Mouse (Mus musculus): ENCODE data around the gene Utp4. TPM values are rescaled to one million over a fixed set of nuclear protein-coding genes. Genes with fewer than 3 reads are reported as not detected.
A peak's percentile ranks its signal among the peaks of the same experiment; 100 is the strongest.
"Not testable (repeated sequence)": the region's sequence is repeated elsewhere in the genome, so short reads cannot be mapped to it uniquely, and the experiment has no call there.

The Utp4 gene
- total RNA-seq, 2 experiments from 2014 or later: 8.9 to 13.0 TPM

GRCm38 (mm10) chr8:106892806-106893451 lies 507 bp upstream of the Utp4 start:
- peak; percentile 27 for ATAC-seq (replicated peaks; ENCODE audit: low FRiP score, poor library complexity, severe bottlenecking)

- ATAC-seq (replicated peaks; ENCODE audit: low FRiP score, poor library complexity, severe bottlenecking): no peak
These were observed 6.0 kb downstream of the Utp4 start for GRCm38 (mm10) chr8:106899473-106899872.

- ATAC-seq (replicated peaks; ENCODE audit: low FRiP score, poor library complexity, severe bottlenecking): 0 out of 2 replicates have a peak, but pooled peaks have one; percentile 39
These were observed 12.5 kb downstream of the Utp4 start for GRCm38 (mm10) chr8:106905727-106906480.

- no peak for ATAC-seq (replicated peaks; ENCODE audit: low FRiP score, poor library complexity, severe bottlenecking)
These were observed 13.2 kb downstream of the Utp4 start for GRCm38 (mm10) chr8:106906635-106907034.

GRCm38 (mm10) chr8:106907450-106907849 lies 14.0 kb downstream of the Utp4 start:
- no peak for ATAC-seq (replicated peaks; ENCODE audit: low FRiP score, poor library complexity, severe bottlenecking)

GRCm38 (mm10) chr8:106908291-106908690 lies 14.9 kb downstream of the Utp4 start:
- ATAC-seq (replicated peaks; ENCODE audit: low FRiP score, poor library complexity, severe bottlenecking): no peak

GRCm38 (mm10) chr8:106913631-106914030 lies 20.2 kb downstream of the Utp4 start:
- no peak for ATAC-seq (replicated peaks; ENCODE audit: low FRiP score, poor library complexity, severe bottlenecking)

GRCm38 (mm10) chr8:106919721-106920394 lies 26.4 kb downstream of the Utp4 start:
- ATAC-seq (replicated peaks; ENCODE audit: low FRiP score, poor library complexity, severe bottlenecking): no peak

GRCm38 (mm10) chr8:106920395-106920741 lies 26.9 kb downstream of the Utp4 start:
- no peak for ATAC-seq (replicated peaks; ENCODE audit: low FRiP score, poor library complexity, severe bottlenecking)

- ATAC-seq (replicated peaks; ENCODE audit: low FRiP score, poor library complexity, severe bottlenecking): no peak
These were observed 30.6 kb downstream of the Utp4 start for GRCm38 (mm10) chr8:106924057-106924456.

GRCm38 (mm10) chr8:106924904-106925349 lies 31.5 kb downstream of the Utp4 start:
- no peak for ATAC-seq (replicated peaks; ENCODE audit: low FRiP score, poor library complexity, severe bottlenecking)

GRCm38 (mm10) chr8:106925446-106925845 lies 32.0 kb downstream of the Utp4 start:
- no peak for ATAC-seq (replicated peaks; ENCODE audit: low FRiP score, poor library complexity, severe bottlenecking)

- ATAC-seq (replicated peaks; ENCODE audit: low FRiP score, poor library complexity, severe bottlenecking): no peak
These were observed 33.8 kb downstream of the Utp4 start for GRCm38 (mm10) chr8:106927247-106927646.

GRCm38 (mm10) chr8:106928182-106928581 lies 34.7 kb downstream of the Utp4 start:
- ATAC-seq (replicated peaks; ENCODE audit: low FRiP score, poor library complexity, severe bottlenecking): not testable (repeated sequence)

GRCm38 (mm10) chr8:106929155-106929913 lies 35.9 kb downstream of the Utp4 start:
- no peak for ATAC-seq (replicated peaks; ENCODE audit: low FRiP score, poor library complexity, severe bottlenecking)

GRCm38 (mm10) chr8:106929921-106930320 lies 36.5 kb downstream of the Utp4 start:
- ATAC-seq (replicated peaks; ENCODE audit: low FRiP score, poor library complexity, severe bottlenecking): no peak

GRCm38 (mm10) chr8:106932376-106933065 lies 39.1 kb downstream of the Utp4 start:
- ATAC-seq (replicated peaks; ENCODE audit: low FRiP score, poor library complexity, severe bottlenecking): no peak

- no peak for ATAC-seq (replicated peaks; ENCODE audit: low FRiP score, poor library complexity, severe bottlenecking)
These were observed 40.2 kb downstream of the Utp4 start for GRCm38 (mm10) chr8:106933506-106934143.
